Comparison of ENCODE assay signal across 27 mouse cellular contexts in genomic region chr16:22448093-22448492, GRCm38 (mm10). TPM values are rescaled to one million over a fixed set of nuclear protein-coding genes. Genes with fewer than 3 reads are reported as not detected.
A peak's percentile ranks its signal among the peaks of the same experiment; 100 is the strongest.
DNase-seq lines count a peak whose midpoint lies in the region; ATAC-seq and TF ChIP-seq lines count a peak whose summit lies in the region.
"Had no signal": no experiment of that assay in that cellular context is flagged by ENCODE, and none has a peak within 500 bp of the region (broad histone marks: within the 10 kb centered on the region; RNA-seq: fewer than 3 reads in every experiment).

No protein-coding gene starts in this region.

- H3K27me3 ChIP-seq in heart, embryonic 10.5 days (ENCODE audit: insufficient read depth, poor library complexity, severe bottlenecking) = 0 out of 2 replicates have a peak, but pooled peaks cover 4% of the 10 kb centered on the region
- no peaks in the 10 kb centered on the region for H3K27me3 ChIP-seq in heart, embryonic 16.5 days (ENCODE audit: control insufficient read depth, insufficient read depth, low read length)
- H3K27me3 ChIP-seq in heart, embryonic 12.5 days (replicated peaks) = no peaks in the 10 kb centered on the region
- no peaks in the 10 kb centered on the region for H3K27me3 ChIP-seq in lung, embryonic 14.5 days (ENCODE audit: insufficient read depth, low read length)
- no peaks in the 10 kb centered on the region; the same call in 1 of the 2 replicates for H3K27me3 ChIP-seq in midbrain, embryonic 11.5 days (ENCODE audit: control insufficient read depth, insufficient read depth, low read length)
- 0 out of 2 replicates have a peak, but pooled peaks cover 6% of the 10 kb centered on the region for H3K27me3 ChIP-seq in midbrain, embryonic 15.5 days (replicated peaks)
- H3K27me3 ChIP-seq: embryonic facial prominence, embryonic 13.5 days; forebrain, embryonic 15.5 days; intestine, embryonic 15.5 days had no signal

- H3K4me3 ChIP-seq in heart, embryonic 10.5 days = no peak overlapping the region
- no peak overlapping the region for H3K4me3 ChIP-seq in heart, embryonic 16.5 days (ENCODE audit: low read length)
- H3K4me3 ChIP-seq in heart, embryonic 12.5 days = no peak overlapping the region
- no peak overlapping the region for H3K4me3 ChIP-seq in lung, embryonic 14.5 days (ENCODE audit: low read depth, low read length)
- no peak overlapping the region for H3K4me3 ChIP-seq in midbrain, embryonic 11.5 days (ENCODE audit: low read depth, low read length)
- no peak overlapping the region for H3K4me3 ChIP-seq in midbrain, embryonic 15.5 days
- H3K4me3 ChIP-seq: embryonic facial prominence, embryonic 10.5 days; embryonic facial prominence, embryonic 13.5 days; erythroblast, embryonic 14.5 days; forebrain, embryonic 12.5 days; forebrain, embryonic 15.5 days; hindbrain, embryonic 10.5 days; hindbrain, embryonic 13.5 days; intestine, embryonic 15.5 days had no signal

- no peak for TF ChIP-seq CTCF in lung, embryonic 14.5 days (IDR thresholded peaks at IDR 0.05; ENCODE audit: low read depth)

- intact Hi-C loops in heart, postnatal 25 days (cut with DNase I) = no loop called here

- no peaks in the 10 kb centered on the region for H3K9me3 ChIP-seq in heart, embryonic 10.5 days
- H3K9me3 ChIP-seq in heart, embryonic 16.5 days (replicated peaks; ENCODE audit: control insufficient read depth, low read length) = no peaks in the 10 kb centered on the region
- no peaks in the 10 kb centered on the region for H3K9me3 ChIP-seq in heart, embryonic 12.5 days (replicated peaks)
- no peaks in the 10 kb centered on the region for H3K9me3 ChIP-seq in lung, embryonic 14.5 days (ENCODE audit: low read depth, low read length)
- H3K9me3 ChIP-seq in midbrain, embryonic 11.5 days (ENCODE audit: control insufficient read depth, low read length) = no peaks in the 10 kb centered on the region
- no peaks in the 10 kb centered on the region for H3K9me3 ChIP-seq in midbrain, embryonic 15.5 days
- H3K9me3 ChIP-seq: embryonic facial prominence, embryonic 10.5 days; embryonic facial prominence, embryonic 13.5 days; forebrain, embryonic 12.5 days; forebrain, embryonic 15.5 days; hindbrain, embryonic 10.5 days; hindbrain, embryonic 13.5 days; intestine, embryonic 15.5 days had no signal

- ATAC-seq in heart, embryonic 16.5 days (replicated peaks; ENCODE audit: extremely low read depth, insufficient read depth, low FRiP score) = no peak
- ATAC-seq in heart, embryonic 12.5 days (ENCODE audit: insufficient number of reproducible peaks, low FRiP score) = no peak
- ATAC-seq in lung, embryonic 14.5 days (ENCODE audit: insufficient read depth) = no peak
- ATAC-seq in midbrain, embryonic 11.5 days (ENCODE audit: low FRiP score) = no peak
- no peak for ATAC-seq in midbrain, embryonic 15.5 days (replicated peaks)
- ATAC-seq: activated CD4-positive, CD25-positive, alpha-beta regulatory T cell, adult 4 months; forebrain, embryonic 15.5 days; hindbrain, embryonic 16.5 days; intestine, embryonic 15.5 days had no signal

- H3K9ac ChIP-seq in heart, embryonic 16.5 days (ENCODE audit: low read length) = no peak overlapping the region
- no peak overlapping the region for H3K9ac ChIP-seq in heart, embryonic 12.5 days
- H3K9ac ChIP-seq in lung, embryonic 14.5 days = no peak overlapping the region
- H3K9ac ChIP-seq in midbrain, embryonic 11.5 days (ENCODE audit: low read length) = no peak overlapping the region
- no peak overlapping the region for H3K9ac ChIP-seq in midbrain, embryonic 15.5 days
- H3K9ac ChIP-seq: embryonic facial prominence, embryonic 13.5 days; forebrain, embryonic 12.5 days; forebrain, embryonic 15.5 days; hindbrain, embryonic 13.5 days; intestine, embryonic 15.5 days had no signal

- H3K36me3 ChIP-seq in heart, embryonic 10.5 days = no peaks in the 10 kb centered on the region
- no peaks in the 10 kb centered on the region for H3K36me3 ChIP-seq in heart, embryonic 16.5 days (ENCODE audit: control insufficient read depth, insufficient read depth)
- H3K36me3 ChIP-seq in heart, embryonic 12.5 days = no peaks in the 10 kb centered on the region
- no peaks in the 10 kb centered on the region for H3K36me3 ChIP-seq in lung, embryonic 14.5 days (ENCODE audit: insufficient read depth)
- H3K36me3 ChIP-seq in midbrain, embryonic 11.5 days (ENCODE audit: control insufficient read depth, insufficient read depth, low read length) = no peaks in the 10 kb centered on the region
- H3K36me3 ChIP-seq in midbrain, embryonic 15.5 days (replicated peaks) = no peaks in the 10 kb centered on the region
- H3K36me3 ChIP-seq: embryonic facial prominence, embryonic 10.5 days; embryonic facial prominence, embryonic 13.5 days; forebrain, embryonic 12.5 days; forebrain, embryonic 15.5 days; hindbrain, embryonic 10.5 days; hindbrain, embryonic 13.5 days; intestine, embryonic 15.5 days had no signal

- 48% methylated on average over 6 of the region's 6 CpGs for WGBS in heart, embryonic 10.5 days
- 33% methylated on average over 6 of the region's 6 CpGs for WGBS in heart, embryonic 16.5 days
- 34% methylated on average over 6 of the region's 6 CpGs for WGBS in heart, embryonic 12.5 days
- 44% methylated on average over 6 of the region's 6 CpGs for WGBS in lung, embryonic 14.5 days
- WGBS in midbrain, embryonic 11.5 days = 85% methylated on average over 6 of the region's 6 CpGs
- 82% methylated on average over 6 of the region's 6 CpGs for WGBS in midbrain, embryonic 15.5 days

- 0 out of 2 replicates have a peak overlapping the region, but pooled peaks have one; percentile 57 for H3K27ac ChIP-seq in heart, embryonic 10.5 days
- H3K27ac ChIP-seq in heart, embryonic 16.5 days (ENCODE audit: low read length) = peak overlapping the region; percentile 14; the same call in 1 of the 2 replicates
- no peak overlapping the region for H3K27ac ChIP-seq in heart, embryonic 12.5 days (ENCODE audit: poor library complexity, severe bottlenecking)
- H3K27ac ChIP-seq in lung, embryonic 14.5 days (ENCODE audit: low read depth) = no peak overlapping the region
- no peak overlapping the region for H3K27ac ChIP-seq in midbrain, embryonic 11.5 days (ENCODE audit: low read depth, low read length)
- no peak overlapping the region for H3K27ac ChIP-seq in midbrain, embryonic 15.5 days
- H3K27ac ChIP-seq: embryonic facial prominence, embryonic 10.5 days; embryonic facial prominence, embryonic 13.5 days; forebrain, embryonic 12.5 days; forebrain, embryonic 15.5 days; hindbrain, embryonic 10.5 days; hindbrain, embryonic 13.5 days; intestine, embryonic 15.5 days had no signal

- no peak overlapping the region for H3K4me2 ChIP-seq in heart, embryonic 16.5 days (ENCODE audit: low read depth, low read length)
- H3K4me2 ChIP-seq in heart, embryonic 12.5 days = no peak overlapping the region
- H3K4me2 ChIP-seq in lung, embryonic 14.5 days = no peak overlapping the region
- no peak overlapping the region for H3K4me2 ChIP-seq in midbrain, embryonic 11.5 days
- H3K4me2 ChIP-seq in midbrain, embryonic 15.5 days = no peak overlapping the region
- H3K4me2 ChIP-seq: embryonic facial prominence, embryonic 13.5 days; forebrain, embryonic 12.5 days; forebrain, embryonic 15.5 days; hindbrain, embryonic 13.5 days; intestine, embryonic 15.5 days had no signal

- no peak for DNase-seq in heart, embryonic 10.5 days (ENCODE audit: low spot score)
- DNase-seq in heart, postnatal 25 days (ENCODE audit: low spot score) = no peak
- peak; percentile 42 for DNase-seq in lung, embryonic 14.5 days
- no peak for DNase-seq in lung, postnatal 36 days
- peak; percentile 31 for DNase-seq in midbrain, embryonic 11.5 days (ENCODE audit: low spot score, missing footprints)
- DNase-seq: adrenal gland, adult 8-10 months; adrenal gland, postnatal 25 days; cerebellum, adult 11-12 months; cerebellum, adult 8-10 months; cerebellum, postnatal 10 days; cerebellum, postnatal 36 days; embryo, embryonic 11 days; gastrocnemius, postnatal 25 days; heart, postnatal 10 days had no signal

- H3K4me1 ChIP-seq in heart, embryonic 10.5 days = peaks cover 30% of the 10 kb centered on the region
- peaks cover 14% of the 10 kb centered on the region for H3K4me1 ChIP-seq in heart, embryonic 16.5 days (ENCODE audit: control insufficient read depth, insufficient read depth, low read length)
- H3K4me1 ChIP-seq in heart, embryonic 12.5 days (replicated peaks) = peaks cover 32% of the 10 kb centered on the region
- H3K4me1 ChIP-seq in lung, embryonic 14.5 days (ENCODE audit: insufficient read depth) = no peaks in the 10 kb centered on the region
- H3K4me1 ChIP-seq in midbrain, embryonic 11.5 days (ENCODE audit: control insufficient read depth, insufficient read depth, low read length) = no peaks in the 10 kb centered on the region
- no peaks in the 10 kb centered on the region for H3K4me1 ChIP-seq in midbrain, embryonic 15.5 days
- H3K4me1 ChIP-seq: forebrain, embryonic 12.5 days; forebrain, embryonic 15.5 days; hindbrain, embryonic 13.5 days; intestine, embryonic 15.5 days had no signal

RNA-seq across cellular contexts. Expression of gene Etv5, which starts 8.6 kb away (rescaled TPM):
- 30.7 and 35.1 TPM in 2 replicates for polyA plus RNA-seq in heart, embryonic 10.5 days (2016; fragmentation: Nextera tagmentation; extraction: Ambion mirVana)
- total RNA-seq in heart, postnatal 25 days (2021) = 10 to 100 TPM; 12.3 to 12.6 TPM
- polyA plus RNA-seq in heart, embryonic 16.5 days (2015; fragmentation: Nextera tagmentation; extraction: Ambion mirVana) = 19.7 and 28.6 TPM in 2 replicates
- polyA plus RNA-seq in heart, embryonic 12.5 days (2016; fragmentation: Nextera tagmentation; extraction: Ambion mirVana) = 23.8 and 29.6 TPM in 2 replicates
- 222 and 242 TPM in 2 replicates for polyA plus RNA-seq in lung, embryonic 14.5 days (2014; fragmentation: Nextera tagmentation; extraction: Ambion mirVana)
- polyA plus RNA-seq in midbrain, embryonic 11.5 days (2014; fragmentation: Nextera tagmentation; extraction: Ambion mirVana) = 10.1 and 13.4 TPM in 2 replicates
- 14.5 and 17.6 TPM in 2 replicates for polyA plus RNA-seq in midbrain, embryonic 15.5 days (2015; fragmentation: Nextera tagmentation; extraction: Ambion mirVana)

Comparison
In these comparisons a context has a peak if more than half of its experiments do, and no peak if none do; other contexts are left out.
1. DNase-seq: peak in lung, embryonic 14.5 days (single experiment) and midbrain, embryonic 11.5 days (single experiment); none in heart, embryonic 10.5 days (single experiment), heart, postnatal 25 days (single experiment) and lung, postnatal 36 days (single experiment).
2. H3K27ac ChIP-seq: peak in heart, embryonic 10.5 days (single experiment) and heart, embryonic 16.5 days (single experiment); none in heart, embryonic 12.5 days (single experiment), lung, embryonic 14.5 days (single experiment), midbrain, embryonic 11.5 days (single experiment) and midbrain, embryonic 15.5 days (single experiment).